Mouse (Mus musculus): ENCODE data around the gene Psmd8. TPM values are rescaled to one million over a fixed set of nuclear protein-coding genes. Genes with fewer than 3 reads are reported as not detected.
A peak's percentile ranks its signal among the peaks of the same experiment; 100 is the strongest.
"Not testable (repeated sequence)": the region's sequence is repeated elsewhere in the genome, so short reads cannot be mapped to it uniquely, and the experiment has no call there.

Gene Psmd8
- 122 and 123 TPM in 2 replicates for total RNA-seq (2017)

DNA sequence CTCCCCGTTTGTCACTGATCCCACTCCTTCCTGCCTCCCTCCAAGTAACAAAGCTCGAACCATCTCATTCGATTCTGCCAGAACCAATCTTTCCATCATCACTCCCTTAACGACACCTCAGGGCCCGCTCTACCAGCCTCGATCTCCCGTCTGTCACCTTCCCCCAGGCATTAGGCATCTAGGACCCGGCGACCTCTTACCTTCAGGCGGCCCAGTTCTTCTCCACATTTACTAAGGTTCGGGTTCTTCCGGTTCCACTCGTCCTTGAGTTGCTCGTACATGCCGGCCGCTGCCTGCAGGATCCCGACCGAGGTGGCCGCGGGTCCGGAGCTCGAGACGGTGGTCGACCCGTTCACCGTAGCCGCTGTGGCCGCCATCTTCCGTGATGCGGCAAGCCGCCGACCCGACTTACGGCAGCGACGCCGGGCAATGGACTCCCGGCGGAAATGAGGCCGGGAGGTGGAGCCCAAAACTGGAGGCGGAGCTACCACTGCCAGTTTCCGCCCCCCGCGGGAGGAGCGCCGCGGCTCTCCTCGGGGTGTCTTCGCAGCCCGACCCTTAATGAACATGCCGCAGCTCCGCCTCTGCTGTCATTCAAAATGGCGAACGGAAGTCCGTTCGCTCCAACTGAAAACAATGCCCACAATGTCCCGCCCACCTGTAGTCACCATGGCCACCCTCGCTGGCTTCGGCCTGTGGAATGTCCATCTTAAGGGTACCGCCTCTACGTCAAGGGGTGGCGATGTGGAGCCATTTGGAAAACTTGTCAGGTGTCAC, at the start of gene Psmd8:
Gene Psmd8 (minus strand): TSS at position 625 of the 777 bp plus-strand sequence.
- peak; percentile 94 for ATAC-seq (ENCODE audit: extremely low read depth, insufficient number of reproducible peaks, low FRiP score, poor library complexity, severe bottlenecking)

- ATAC-seq (ENCODE audit: extremely low read depth, insufficient number of reproducible peaks, low FRiP score, poor library complexity, severe bottlenecking): no peak
Observed at GRCm38 (mm10) chr7:29228202-29228601, 47.7 kb upstream of the Psmd8 start.

- no peak for ATAC-seq (ENCODE audit: extremely low read depth, insufficient number of reproducible peaks, low FRiP score, poor library complexity, severe bottlenecking)
Observed at GRCm38 (mm10) chr7:29225520-29225919, 45.0 kb upstream of the Psmd8 start.

- ATAC-seq (ENCODE audit: extremely low read depth, insufficient number of reproducible peaks, low FRiP score, poor library complexity, severe bottlenecking): no peak
Observed at GRCm38 (mm10) chr7:29224756-29225394, 44.4 kb upstream of the Psmd8 start.

- no peak for ATAC-seq (ENCODE audit: extremely low read depth, insufficient number of reproducible peaks, low FRiP score, poor library complexity, severe bottlenecking)
Observed at GRCm38 (mm10) chr7:29214846-29215245, 34.3 kb upstream of the Psmd8 start.

DNA sequence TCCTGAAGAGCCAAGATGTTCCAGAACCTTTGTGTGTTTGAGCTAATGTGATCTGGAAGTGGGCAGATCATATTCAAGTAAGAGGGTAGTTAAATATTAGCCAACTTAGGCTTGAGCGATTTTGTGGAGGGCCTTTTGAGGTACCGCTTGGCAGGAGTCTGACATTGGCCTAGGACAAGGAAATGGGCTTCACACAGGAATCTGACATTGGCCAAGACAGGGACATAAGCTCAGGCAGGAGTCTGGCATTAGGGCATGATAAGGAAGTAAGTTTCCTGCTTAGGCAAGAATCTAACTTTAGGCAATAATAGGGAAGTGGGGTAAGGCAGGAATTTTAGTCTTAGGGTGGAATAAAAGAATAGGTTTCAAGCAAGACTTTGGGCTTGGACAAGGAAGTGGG, 33.7 kb upstream of the Psmd8 start:
- no peak for ATAC-seq (ENCODE audit: extremely low read depth, insufficient number of reproducible peaks, low FRiP score, poor library complexity, severe bottlenecking)

GRCm38 (mm10) chr7:29213675-29214082, 33.2 kb upstream of the Psmd8 start, which contains the start of gene Catsperg1:
Gene Catsperg1, minus strand, starts transcription at chr7:29214035.
- no peak for ATAC-seq (ENCODE audit: extremely low read depth, insufficient number of reproducible peaks, low FRiP score, poor library complexity, severe bottlenecking)

DNA sequence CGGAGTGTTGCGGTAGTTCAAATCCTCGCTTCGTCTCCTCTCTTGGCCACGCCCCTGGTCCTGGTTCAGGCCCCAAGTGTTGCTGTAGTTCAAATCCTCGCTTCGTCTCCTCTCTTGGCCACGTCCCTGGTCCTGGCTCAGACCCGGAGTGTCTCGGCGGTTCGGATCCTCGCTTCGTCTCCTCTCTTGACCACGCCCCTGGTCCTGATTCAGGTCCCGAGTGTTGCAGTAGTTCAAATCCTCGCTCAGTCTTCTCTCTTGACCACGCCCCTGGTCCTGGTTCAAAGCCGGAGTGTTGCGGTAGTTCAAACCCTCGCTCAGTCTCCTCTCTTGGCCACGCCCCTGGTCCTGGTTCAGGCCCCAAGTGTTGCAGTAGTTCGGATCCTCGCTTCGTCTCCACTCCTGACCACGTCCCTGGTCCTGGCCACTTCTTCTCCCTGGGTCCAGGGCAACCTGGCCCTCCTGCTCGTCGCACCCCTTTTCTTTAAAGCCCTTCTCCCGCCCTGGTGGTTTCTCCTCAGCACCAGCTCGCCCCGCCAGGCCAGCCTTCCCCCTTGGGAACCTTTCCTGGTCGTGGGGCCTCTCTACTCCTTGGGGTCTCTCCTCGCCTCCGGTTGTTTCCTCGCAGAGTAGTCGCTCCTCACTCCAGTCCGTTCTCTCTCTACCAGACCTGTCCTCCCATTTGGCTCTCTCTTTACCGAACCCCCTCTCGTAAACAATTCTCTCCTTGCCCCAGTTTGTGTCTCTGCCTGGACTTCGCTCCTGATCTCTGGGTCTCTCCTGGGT, 32.5 kb upstream of the Psmd8 start:
- ATAC-seq (ENCODE audit: extremely low read depth, insufficient number of reproducible peaks, low FRiP score, poor library complexity, severe bottlenecking): not testable (repeated sequence)

- ATAC-seq (ENCODE audit: extremely low read depth, insufficient number of reproducible peaks, low FRiP score, poor library complexity, severe bottlenecking): no peak
Observed at GRCm38 (mm10) chr7:29212199-29212765, 31.8 kb upstream of the Psmd8 start.

DNA sequence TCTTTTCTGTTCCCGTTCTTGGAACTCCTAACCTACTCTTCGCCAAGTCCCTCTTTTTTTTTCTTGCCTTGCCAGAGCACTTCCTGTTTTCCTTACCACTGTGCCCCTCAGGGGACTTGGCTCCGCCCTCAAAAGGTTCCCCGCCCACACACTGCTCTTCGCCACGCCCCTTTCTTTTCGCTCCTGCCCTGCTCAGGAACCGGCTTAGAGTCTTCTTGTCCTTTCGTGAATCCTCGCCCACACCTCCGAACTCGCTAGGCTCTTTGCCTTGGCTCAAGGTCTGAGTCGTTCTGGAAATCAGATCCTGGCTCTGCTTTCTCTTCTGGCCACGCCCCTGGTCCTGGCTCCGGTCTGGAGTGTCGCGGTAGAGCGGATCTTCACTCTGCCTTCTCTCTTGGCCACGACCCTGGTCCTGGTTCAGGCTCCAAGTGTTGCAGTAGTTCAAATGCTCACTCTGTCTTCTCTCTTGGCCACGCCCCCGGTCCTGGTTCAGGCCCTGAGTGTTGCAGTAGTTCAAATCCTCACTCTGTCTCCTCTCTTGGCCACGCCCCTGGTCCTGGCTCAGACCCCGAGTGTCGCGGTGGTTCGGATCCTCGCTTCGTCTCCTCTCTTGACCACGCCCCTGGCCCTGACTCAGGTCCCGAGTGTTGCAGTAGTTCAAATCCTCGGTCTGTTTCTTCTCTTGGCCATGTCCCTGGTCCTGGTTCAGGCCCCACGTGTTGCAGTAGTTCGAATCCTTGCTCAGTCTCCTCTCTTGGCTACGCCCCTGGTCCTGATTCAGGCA, 31.1 kb upstream of the Psmd8 start:
- peak; percentile 65 for ATAC-seq (ENCODE audit: extremely low read depth, insufficient number of reproducible peaks, low FRiP score, poor library complexity, severe bottlenecking)

DNA sequence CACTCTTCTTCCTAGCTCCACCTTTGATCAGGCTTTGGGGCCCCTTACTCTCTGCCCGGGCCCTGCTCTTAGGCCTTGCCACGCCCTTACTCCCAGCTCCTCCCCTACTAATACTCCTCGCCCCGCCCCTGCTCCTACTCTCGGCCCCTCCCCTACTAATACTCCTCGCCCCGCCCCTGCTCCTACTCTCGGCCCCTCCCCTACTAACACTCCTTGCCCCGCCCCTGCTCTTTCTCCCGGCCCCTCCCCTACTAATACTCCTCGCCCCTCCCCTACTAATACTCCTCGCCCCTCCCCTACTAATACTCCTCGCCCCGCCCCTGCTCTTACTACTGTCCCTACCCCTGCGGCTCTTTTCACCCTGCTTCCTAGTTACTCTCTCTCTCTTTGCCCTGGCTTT, 30.5 kb upstream of the Psmd8 start:
- ATAC-seq (ENCODE audit: extremely low read depth, insufficient number of reproducible peaks, low FRiP score, poor library complexity, severe bottlenecking): peak; percentile 24; the same call in 1 of the 2 replicates

GRCm38 (mm10) chr7:29202577-29202976, 22.1 kb upstream of the Psmd8 start:
- no peak for ATAC-seq (ENCODE audit: extremely low read depth, insufficient number of reproducible peaks, low FRiP score, poor library complexity, severe bottlenecking)

GRCm38 (mm10) chr7:29194230-29194629, 13.7 kb upstream of the Psmd8 start:
- ATAC-seq (ENCODE audit: extremely low read depth, insufficient number of reproducible peaks, low FRiP score, poor library complexity, severe bottlenecking): not testable (repeated sequence)

- not testable (repeated sequence) for ATAC-seq (ENCODE audit: extremely low read depth, insufficient number of reproducible peaks, low FRiP score, poor library complexity, severe bottlenecking)
Observed at GRCm38 (mm10) chr7:29181323-29181722, 822 bp upstream of the Psmd8 start.

DNA sequence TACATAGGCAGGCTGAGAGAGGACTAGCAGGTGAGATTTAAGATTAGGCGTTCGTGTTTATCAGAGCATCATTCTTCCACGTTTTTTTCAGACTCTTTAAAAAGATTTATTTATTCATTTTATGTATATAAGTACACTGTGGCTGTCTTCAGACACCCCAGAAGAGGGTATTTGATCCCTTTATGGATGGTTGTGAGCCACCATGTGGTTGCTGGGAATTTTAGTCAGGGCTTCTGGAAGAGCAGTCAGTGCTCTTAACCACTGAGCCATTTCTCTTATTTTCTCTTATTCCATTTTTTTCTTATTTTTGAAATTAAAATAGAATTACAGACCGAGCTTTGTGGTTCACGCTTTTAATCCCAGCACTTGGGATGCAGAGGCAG, 344 bp upstream of the Psmd8 start:
- ATAC-seq (ENCODE audit: extremely low read depth, insufficient number of reproducible peaks, low FRiP score, poor library complexity, severe bottlenecking): no peak

- no peak for ATAC-seq (ENCODE audit: extremely low read depth, insufficient number of reproducible peaks, low FRiP score, poor library complexity, severe bottlenecking)
Observed at GRCm38 (mm10) chr7:29179323-29179722, 1.2 kb downstream of the Psmd8 start.

- ATAC-seq (ENCODE audit: extremely low read depth, insufficient number of reproducible peaks, low FRiP score, poor library complexity, severe bottlenecking): no peak
Observed at GRCm38 (mm10) chr7:29178106-29178505, 2.4 kb downstream of the Psmd8 start.

- no peak for ATAC-seq (ENCODE audit: extremely low read depth, insufficient number of reproducible peaks, low FRiP score, poor library complexity, severe bottlenecking)
Observed at GRCm38 (mm10) chr7:29172390-29173016, 8.0 kb downstream of the Psmd8 start.

All from neutrophil, adult 5-6 weeks (primary cell).